Mouse (Mus musculus) Patski (cell line): ENCODE measurements around the gene Vsir. TPM values are rescaled to one million over a fixed set of nuclear protein-coding genes. Genes with fewer than 3 reads are reported as not detected.

Source experiments
- ATAC-seq: fragments of 100-300 bp; one replicate; pipeline ENCODE4 v1.8.0; 2021
- CTCF ChIA-PET: fragments of 350-600 bp; sonication (Branson Sonifier 250); formaldehyde crosslinking; loops from one replicate; lab custom pipeline; 2022; ENCODE audit warnings: inconsistent platforms; lab: Charles Lee
- POLR2A ChIA-PET: fragments of 350-600 bp; sonication (Branson Sonifier 250); formaldehyde crosslinking; loops from one replicate; lab custom pipeline; 2022; ENCODE audit warnings: antibody characterized with exemption, inconsistent platforms; lab: Charles Lee
- DNase-seq: peaks from one replicate; pipeline ENCODE4 v3.0.0-alpha.2; 2011; ENCODE audit warnings: low read depth, low spot score
- H3K27me3 ChIP-seq: fragments of 371-371 bp; one replicate; pipeline ENCODE4 v1.5.1; 2021
- CTCF ChIP-seq: fragments of 100-300 bp; IDR thresholded peaks from one replicate; pipeline ENCODE4 v1.5.1; 2021
- in situ Hi-C: fragments of 300-500 bp; cut with MboI; formaldehyde crosslinking; loops from 3 replicates; pipeline ENCODE4 v1.11.1; 2018; ENCODE audit warnings: low pct_unique_long_range_greater_than_20kb, mixed read lengths
- polyA plus RNA-seq: library from polyadenylated mRNA; unstranded; gene quantifications from one replicate; pipeline ENCODE4 v1.2.3, GENCODE M21; 2021

The Vsir gene
- polyA plus RNA-seq, 1 experiment from 2014 or later = 2.7 TPM

GRCm38 (mm10) chr10:60341528-60341927, 5.1 kb upstream of the Vsir start:
- no peak for TF ChIP-seq CTCF
- ChIA-PET POLR2A (no interaction called here), CTCF (interaction anchor here (1.2 to 1.5 kb wide), 3 partner anchors 10 to 17 kb away, joined by 3 to 6 read pairs (median 3); no protein-coding TSS in a partner anchor)
- H3K27me3 ChIP-seq = no peaks in the 10 kb centered on the region
- in situ Hi-C loops = no loop called here
- no peak for DNase-seq
- no peak for ATAC-seq

- TF ChIP-seq CTCF = no peak
- in situ Hi-C loops = no loop called here
- no peaks in the 10 kb centered on the region for H3K27me3 ChIP-seq
- DNase-seq (no peak), ATAC-seq (no peak)
- CTCF ChIA-PET = interaction anchor here (1.4 kb wide), 1 partner anchor 8 kb away, joined by 4 read pairs; no protein-coding TSS in a partner anchor
- POLR2A ChIA-PET = no interaction called here
These were observed 2.5 kb upstream of the Vsir start for GRCm38 (mm10) chr10:60344111-60344510.

- POLR2A ChIA-PET = interaction anchor here (0.6 kb wide), 1 partner anchor 114 kb away, joined by 5 read pairs; no protein-coding TSS in a partner anchor
- in situ Hi-C loops = no loop called here
- DNase-seq = no peak
These were observed 595 bp upstream of the Vsir start for GRCm38 (mm10) chr10:60346056-60346455.

GRCm38 (mm10) chr10:60347768-60348610, 1.3 kb downstream of the Vsir start:
- TF ChIP-seq CTCF = no peak
- in situ Hi-C loops = no loop called here
- no peak for DNase-seq
- no peaks in the 10 kb centered on the region for H3K27me3 ChIP-seq
- ATAC-seq = no peak
- CTCF ChIA-PET = interaction anchor here (0.8 to 1.5 kb wide), 2 partner anchors 59 to 71 kb away, joined by 4 read pairs; no protein-coding TSS in a partner anchor
- POLR2A ChIA-PET = no interaction called here

More at GRCm38 (mm10) chr10:60346056-60346455, 595 bp upstream of the Vsir start:
- no peaks in the 10 kb centered on the region for H3K27me3 ChIP-seq
- CTCF ChIA-PET = no interaction called here
- TF ChIP-seq CTCF = no peak
- no peak for ATAC-seq

- in situ Hi-C loops = no loop called here
- CTCF ChIA-PET = interaction anchor here (1.5 kb wide), 1 partner anchor 58 kb away, joined by 4 read pairs; no protein-coding TSS in a partner anchor
- DNase-seq (no peak), ATAC-seq (no peak)
- POLR2A ChIA-PET = no interaction called here
- H3K27me3 ChIP-seq = no peaks in the 10 kb centered on the region
- TF ChIP-seq CTCF = no peak
These were observed 2.4 kb downstream of the Vsir start for GRCm38 (mm10) chr10:60349056-60349455.

- no peak for TF ChIP-seq CTCF
- CTCF ChIA-PET = interaction anchor here (1.5 kb wide), 1 partner anchor 58 kb away, joined by 4 read pairs; no protein-coding TSS in a partner anchor
- H3K27me3 ChIP-seq = no peaks in the 10 kb centered on the region
- ATAC-seq (no peak), DNase-seq (no peak)
- in situ Hi-C loops = no loop called here
- POLR2A ChIA-PET = no interaction called here
These were observed 3.0 kb downstream of the Vsir start for GRCm38 (mm10) chr10:60349644-60350043.

- no peaks in the 10 kb centered on the region for H3K27me3 ChIP-seq
- no peak for ATAC-seq
- TF ChIP-seq CTCF = no peak
- no peak for DNase-seq
- ChIA-PET CTCF (no interaction called here), POLR2A (no interaction called here)
- in situ Hi-C loops = no loop called here
These were observed 3.6 kb downstream of the Vsir start for GRCm38 (mm10) chr10:60350077-60350804.

GRCm38 (mm10) chr10:60350805-60351167, 4.1 kb downstream of the Vsir start:
- POLR2A ChIA-PET = no interaction called here

GRCm38 (mm10) chr10:60351248-60351647, 4.6 kb downstream of the Vsir start:
- H3K27me3 ChIP-seq = no peaks in the 10 kb centered on the region
- no peak for TF ChIP-seq CTCF
- POLR2A ChIA-PET = no interaction called here
- ATAC-seq (no peak), DNase-seq (no peak)
- in situ Hi-C loops = no loop called here
- CTCF ChIA-PET = no interaction called here

More at GRCm38 (mm10) chr10:60350805-60351167, 4.1 kb downstream of the Vsir start:
- in situ Hi-C loops = no loop called here
- TF ChIP-seq CTCF = no peak
- DNase-seq (peak; percentile 54), ATAC-seq (no peak)
- CTCF ChIA-PET = no interaction called here
- no peaks in the 10 kb centered on the region for H3K27me3 ChIP-seq

GRCm38 (mm10) chr10:60351761-60352455, 5.3 kb downstream of the Vsir start:
- no peaks in the 10 kb centered on the region for H3K27me3 ChIP-seq
- CTCF ChIA-PET = interaction anchor here (1.1 kb wide), 1 partner anchor 46 kb away, joined by 4 read pairs; no protein-coding TSS in a partner anchor
- POLR2A ChIA-PET = interaction anchor here (0.6 to 0.7 kb wide), 2 partner anchors 36 to 65 kb away, joined by 3 to 6 read pairs; no protein-coding TSS in a partner anchor
- TF ChIP-seq CTCF = no peak
- ATAC-seq (no peak), DNase-seq (peak; percentile 34)
- in situ Hi-C loops = no loop called here
